Mouse (Mus musculus) frontal cortex, postnatal 25 days (tissue): ENCODE measurements around the gene Ddx42.
"Not testable (repeated sequence)": the region's sequence is repeated elsewhere in the genome, so short reads cannot be mapped to it uniquely, and the experiment has no call there.

ENCODE experiments used
- DNase-seq, 2 experiments: peaks; one replicate each; pipeline ENCODE4 v3.0.0; 2022; ENCODE audit warnings: low spot score in 2 of 2

Ddx42 gene

DNA sequence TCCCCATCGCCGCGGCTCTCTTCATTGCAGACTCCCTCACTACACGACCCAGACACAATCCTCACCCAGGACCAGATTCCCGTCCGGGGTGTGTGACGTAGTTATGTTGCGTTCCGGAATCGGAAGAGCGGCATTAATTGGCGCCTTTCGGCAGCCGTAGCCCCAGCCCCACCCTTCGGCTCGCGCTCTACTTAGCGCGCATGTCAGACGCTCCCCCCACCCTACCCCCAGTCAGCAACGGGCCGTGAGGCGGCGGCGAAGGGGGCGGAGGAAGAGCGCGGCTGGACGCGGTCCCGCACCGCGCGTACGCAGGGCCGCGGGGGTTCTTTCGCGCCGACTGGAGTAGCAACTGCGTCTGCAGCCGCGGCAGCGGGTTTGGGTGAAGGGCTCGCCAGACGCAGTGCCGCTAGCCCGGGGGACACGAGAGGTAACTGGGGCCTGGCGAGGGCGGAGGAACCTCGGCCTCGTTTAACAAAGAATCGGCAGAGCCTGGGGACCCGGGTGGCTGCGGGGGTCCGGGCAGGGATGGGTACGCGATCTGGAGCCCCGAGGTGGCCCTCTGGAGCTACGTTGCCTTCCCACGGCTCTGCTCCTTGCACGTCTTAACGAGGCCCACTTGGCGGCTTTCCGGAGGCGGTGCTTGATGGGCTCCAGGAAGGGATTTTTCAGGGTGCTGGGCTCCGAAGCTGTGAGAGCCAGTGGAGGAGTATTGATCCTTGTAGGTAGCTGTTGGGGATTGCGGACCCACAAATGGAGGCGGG lies at the start of gene Ddx42:
Gene Ddx42 (plus strand): TSS at position 197 of the 761 bp plus-strand sequence.
- DNase-seq: peak; percentile 75 to 86

DNA sequence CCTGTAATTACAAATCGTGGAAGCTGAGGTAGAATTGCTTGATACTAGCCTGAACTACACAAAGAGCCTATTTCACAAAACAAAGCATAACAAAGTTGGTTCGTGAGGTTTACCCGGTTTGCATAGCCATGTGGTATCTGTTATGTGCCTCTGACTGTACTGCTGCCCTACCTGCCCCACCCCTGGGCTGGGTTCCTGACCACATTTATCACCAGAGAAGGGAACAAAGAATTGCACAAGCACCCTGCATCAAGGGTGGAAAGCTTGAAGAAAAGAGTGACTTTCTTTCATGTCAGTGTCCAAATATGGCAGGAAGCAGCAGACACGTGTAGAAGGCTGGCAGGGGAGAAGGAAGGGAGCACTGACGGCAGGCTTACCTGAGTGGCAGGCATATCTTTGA lies 49.3 kb upstream of the Ddx42 start:
- no peak for DNase-seq

DNA sequence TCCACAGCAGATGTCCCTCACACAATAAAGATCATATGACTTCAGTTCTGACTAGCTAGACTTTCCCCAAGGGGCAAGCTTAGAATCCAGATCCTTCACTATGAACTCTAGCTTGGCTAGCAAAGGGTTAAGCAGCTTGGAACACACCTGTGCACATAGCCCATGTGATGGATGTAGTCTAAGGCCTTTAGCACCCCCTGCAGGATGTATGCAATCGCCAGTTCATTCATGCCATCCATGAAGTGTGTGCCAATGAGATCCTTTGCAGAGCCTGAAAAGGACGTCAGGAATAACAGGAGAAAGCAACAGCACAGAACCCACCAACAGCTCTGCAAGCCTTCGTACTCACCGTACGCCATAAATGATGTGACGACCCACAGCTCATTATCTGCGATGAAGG lies 45.9 kb upstream of the Ddx42 start:
- no peak for DNase-seq

GRCm38 (mm10) chr11:106173228-106173627 lies 43.5 kb upstream of the Ddx42 start:
- DNase-seq: no peak

DNA sequence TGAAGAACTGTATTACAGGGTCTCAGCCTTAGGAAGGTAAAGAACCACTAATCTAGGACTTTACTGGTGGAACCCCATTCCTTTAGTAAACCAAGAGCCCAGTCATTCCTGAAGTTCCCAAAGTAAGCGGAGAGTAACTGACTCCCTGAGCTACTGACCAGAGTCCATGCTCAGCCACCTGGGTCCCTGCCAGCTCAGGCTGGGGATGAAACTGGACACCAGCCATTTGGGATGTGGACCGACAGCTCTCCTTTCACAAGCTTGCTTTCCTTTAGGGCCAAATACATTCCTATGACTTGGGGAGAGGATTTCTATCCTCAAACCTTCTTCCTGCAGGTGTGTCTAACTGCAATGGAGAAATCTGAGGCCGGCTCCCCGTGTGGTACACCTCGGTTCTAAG lies 42.4 kb upstream of the Ddx42 start:
- DNase-seq: no peak

- no peak for DNase-seq
These were observed 41.6 kb upstream of the Ddx42 start for GRCm38 (mm10) chr11:106175081-106175480.

GRCm38 (mm10) chr11:106176372-106176771 lies 40.4 kb upstream of the Ddx42 start:
- no peak for DNase-seq

DNA sequence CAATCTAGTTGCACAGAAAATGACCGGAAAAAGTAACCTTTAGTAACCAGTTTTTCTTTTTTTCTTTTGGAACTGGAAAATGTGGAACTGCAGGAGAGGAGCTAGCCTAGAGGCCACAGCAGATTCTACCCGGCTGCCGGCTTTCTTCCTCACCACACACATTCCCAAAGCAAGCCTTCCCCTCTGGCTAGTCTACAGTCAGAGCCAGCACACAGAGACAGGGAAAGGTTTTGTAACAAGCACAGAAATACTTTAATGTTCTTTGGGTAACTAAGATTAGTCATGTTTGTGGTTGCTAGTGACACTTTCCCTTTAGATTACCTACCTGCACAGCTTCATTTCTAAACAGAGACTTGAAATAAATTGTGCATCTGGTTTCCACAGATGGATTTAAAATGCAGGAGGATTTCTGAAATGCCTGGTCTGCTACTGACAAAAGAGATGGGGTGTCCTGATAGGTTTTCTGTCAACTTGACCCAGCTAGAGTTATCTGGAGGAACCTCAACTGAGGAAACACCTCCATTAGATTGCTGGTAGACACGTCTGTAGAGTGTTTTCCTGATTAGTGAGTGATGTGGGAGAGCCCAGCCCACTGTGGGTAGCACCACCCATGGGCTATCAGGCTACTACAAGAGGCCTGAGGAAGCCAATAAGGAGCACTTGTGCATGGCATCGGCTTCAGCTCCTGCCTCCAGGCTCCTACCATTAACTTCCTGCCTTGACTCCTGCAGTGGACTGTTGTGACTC lies 38.5 kb upstream of the Ddx42 start:
- no peak for DNase-seq

DNA sequence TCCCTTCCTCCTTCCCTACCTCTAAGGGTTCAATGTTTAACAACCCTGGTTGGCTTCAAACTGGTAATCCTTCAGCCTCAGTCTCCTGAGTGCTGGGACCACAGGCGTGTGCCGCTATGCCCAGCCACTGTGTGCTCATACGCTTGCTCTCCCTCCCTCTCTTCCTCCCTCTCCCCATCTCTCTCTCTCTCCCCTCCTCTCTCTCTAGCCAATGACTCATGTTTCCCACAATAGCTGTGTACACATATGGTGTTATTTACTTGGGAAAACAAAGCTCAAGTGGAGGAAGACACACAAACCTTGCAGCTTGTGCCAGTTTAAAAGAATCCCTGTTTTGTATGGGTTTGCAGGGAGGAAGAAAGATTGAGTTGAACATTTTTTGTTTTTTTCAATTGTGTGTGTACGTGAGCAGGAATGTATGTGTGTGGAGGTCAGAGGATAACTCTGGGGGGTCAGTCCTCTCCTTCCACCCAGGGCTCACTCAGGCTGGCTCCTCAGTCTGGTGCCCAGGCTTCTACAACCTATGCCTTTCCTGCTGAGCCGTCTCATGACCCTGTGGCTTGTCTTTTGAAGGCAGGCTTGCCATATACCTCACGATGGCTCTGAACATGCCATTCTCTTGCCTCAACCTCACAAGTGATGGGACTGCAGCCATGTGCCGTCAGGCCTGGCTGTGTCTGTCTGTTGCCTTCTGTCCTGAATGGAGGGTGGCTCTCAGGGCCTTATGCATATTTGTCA lies 36.8 kb upstream of the Ddx42 start:
- DNase-seq: no peak

DNA sequence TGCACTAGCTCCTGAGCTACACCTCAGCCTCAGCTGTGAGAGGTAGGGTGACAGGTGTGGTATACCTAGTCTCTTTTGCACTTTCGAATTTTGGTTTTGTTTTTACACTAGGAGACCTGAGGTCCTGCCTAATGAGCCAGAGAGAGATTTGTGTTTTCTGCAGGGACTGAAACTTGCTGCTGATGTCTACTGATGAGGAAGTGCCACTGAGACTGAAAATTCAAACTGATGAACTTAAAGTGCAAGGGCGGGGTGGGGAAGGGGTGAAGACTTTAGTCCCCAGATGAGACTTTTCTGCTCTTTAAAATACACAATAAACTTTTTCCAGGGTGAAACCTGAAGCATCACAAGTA lies 36.3 kb upstream of the Ddx42 start:
- DNase-seq: no peak

DNA sequence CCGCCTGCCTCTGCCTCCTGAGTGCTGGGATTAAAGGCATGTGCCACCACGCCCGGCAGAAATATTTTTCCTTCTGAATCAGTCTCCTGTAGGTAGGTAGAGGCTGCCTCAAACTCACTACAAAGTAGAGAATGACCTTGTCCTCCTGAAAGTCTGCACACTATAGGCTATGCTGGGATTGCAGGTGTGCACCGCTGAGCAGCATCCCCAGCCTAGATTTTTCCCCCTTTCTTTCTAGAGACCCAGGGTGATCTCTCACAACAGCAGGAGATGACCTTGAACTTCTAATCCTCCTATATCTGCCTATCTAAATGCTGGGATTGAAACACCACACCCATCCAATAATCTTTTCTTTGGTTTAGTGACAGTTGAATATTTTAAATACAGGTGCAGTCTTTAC lies 29.4 kb upstream of the Ddx42 start:
- no peak for DNase-seq

- DNase-seq: no peak
These were observed 25.0 kb upstream of the Ddx42 start for GRCm38 (mm10) chr11:106191716-106192115.

DNA sequence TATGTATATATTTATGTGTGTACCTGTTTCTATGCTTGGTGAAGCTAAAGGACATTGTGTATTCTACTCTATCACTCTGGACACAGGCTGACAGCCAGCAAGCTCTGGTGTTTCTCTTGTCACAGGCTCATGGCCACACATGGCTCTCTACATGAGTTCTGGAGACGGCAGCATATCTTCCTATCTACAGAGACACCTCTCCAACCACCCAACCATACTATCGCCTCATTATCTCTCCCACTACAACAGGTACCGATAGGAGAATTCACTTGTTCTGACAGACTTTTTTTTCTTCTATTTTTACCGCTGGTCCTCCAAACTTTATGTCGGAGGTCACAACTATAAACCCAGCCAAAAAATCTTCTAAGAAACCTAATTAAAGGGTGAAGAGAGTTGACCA lies 24.5 kb upstream of the Ddx42 start:
- DNase-seq: no peak

DNA sequence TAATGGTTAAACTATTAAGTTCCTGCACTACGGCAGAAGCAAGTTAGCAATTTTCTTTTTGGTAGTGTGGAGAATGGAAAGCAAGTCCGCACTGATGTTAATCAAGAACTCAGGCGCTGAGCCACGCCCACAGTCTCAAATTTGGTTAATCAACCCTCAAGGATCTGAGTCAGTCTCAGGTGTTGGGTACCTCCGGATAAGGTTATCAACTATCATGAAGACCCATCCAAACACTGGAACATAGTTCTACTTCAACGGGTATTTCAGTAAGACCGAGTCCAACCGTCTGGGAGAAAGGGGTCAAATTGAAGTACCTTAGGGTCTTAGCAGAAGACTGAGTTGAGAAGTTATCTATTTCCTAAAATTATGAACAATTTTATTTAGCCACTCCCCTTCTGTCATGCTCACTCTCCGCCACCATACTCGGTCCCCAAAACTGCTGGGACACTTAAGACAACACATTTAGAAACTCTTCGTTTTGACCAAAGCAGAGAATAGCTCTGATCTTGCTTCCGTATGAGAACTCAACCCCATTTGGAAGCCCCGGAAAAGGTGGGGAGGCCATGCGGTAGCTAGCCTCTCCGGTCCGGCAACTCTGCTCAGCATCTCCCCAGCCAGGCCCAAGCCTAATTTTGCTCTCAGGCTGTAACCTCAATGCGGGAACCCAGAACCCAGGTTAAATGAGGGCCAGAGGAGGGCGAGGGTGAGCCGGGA lies 23.9 kb upstream of the Ddx42 start:
- no peak for DNase-seq

GRCm38 (mm10) chr11:106193371-106194154 lies 23.2 kb upstream of the Ddx42 start:
- peak; percentile 85 to 90 for DNase-seq

DNA sequence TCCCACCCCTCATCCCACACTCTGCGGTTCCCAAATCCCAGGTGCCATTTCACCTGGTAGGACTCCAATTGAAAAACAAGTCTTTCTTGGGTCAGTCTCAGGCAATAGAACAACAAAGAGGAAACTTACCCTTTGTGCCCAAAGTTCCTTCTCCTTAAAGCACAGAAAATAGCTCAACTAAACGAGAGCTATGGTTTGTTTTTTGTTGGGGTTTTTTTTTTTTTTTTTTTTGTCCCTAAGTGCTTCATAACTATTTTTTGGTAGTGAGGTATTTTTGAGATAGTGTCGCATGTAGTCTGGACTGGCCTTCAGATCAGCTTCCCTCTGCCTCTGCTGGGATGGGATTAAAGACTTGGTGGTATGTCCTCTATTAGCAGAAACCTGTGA lies 22.6 kb upstream of the Ddx42 start:
- no peak for DNase-seq

GRCm38 (mm10) chr11:106194891-106195290 lies 21.8 kb upstream of the Ddx42 start:
- no peak for DNase-seq

DNA sequence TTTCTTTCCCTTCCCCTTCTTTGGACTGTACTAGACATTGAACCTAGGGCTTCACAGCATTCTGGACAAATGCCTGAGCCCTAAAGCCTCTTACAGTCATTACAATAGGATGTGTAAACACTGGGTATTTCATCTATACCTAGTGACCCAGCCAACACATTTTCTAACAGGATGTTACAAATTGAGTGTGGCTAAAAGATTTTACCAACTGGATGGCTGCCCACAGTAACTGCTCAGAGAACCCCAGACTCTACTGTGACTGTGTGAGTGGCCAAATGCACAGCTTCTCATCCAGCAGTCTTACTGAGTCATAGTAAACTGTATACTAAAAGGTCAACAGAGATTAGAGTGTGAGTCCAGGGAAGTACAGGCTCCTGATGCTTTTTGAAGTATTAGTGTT lies 21.4 kb upstream of the Ddx42 start:
- DNase-seq: no peak

- no peak for DNase-seq
These were observed 18.4 kb upstream of the Ddx42 start for GRCm38 (mm10) chr11:106198277-106198676.

DNA sequence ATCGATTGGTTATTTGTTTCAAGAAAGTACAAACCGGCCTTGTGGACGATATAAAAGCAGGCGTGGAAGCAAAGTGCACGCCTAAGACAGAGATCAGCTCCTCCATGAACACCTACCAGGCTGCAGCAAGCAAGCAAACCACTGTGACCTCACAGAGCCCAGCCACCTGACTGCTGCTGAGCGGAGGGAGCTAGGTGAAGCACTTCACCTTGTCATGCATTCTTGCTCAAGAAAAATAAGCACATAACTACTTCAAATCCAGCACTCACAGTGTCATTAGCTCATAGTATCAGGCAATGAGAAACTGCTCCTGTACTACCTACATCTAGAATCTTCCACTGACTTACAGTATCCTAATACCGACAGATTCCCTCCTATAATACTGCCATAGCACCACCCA lies 16.7 kb upstream of the Ddx42 start:
- not testable (repeated sequence) for DNase-seq

DNA sequence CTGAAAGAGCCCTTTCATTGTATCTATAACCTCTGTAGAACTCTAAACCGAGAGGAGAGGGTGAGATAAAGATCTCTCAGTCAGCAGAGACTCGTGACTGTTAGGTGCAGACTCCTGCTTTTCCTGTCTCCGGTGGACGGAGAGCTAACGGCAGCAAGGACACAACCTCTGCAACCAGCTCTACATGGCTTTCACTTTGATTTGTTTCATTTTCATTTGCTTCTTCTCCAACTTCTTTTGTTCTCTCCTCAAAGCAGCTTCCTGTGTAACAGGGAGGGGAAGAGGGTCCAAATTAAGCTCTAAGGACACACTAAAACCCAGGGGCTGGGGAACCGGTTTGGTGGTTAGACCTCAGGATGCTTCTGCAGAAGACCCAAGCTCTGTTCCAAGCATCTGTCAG lies 16.0 kb upstream of the Ddx42 start:
- no peak for DNase-seq
